Mouse (Mus musculus) heart, postnatal 25 days (tissue): ENCODE measurements around the gene Creb3l1. TPM values are rescaled to one million over a fixed set of nuclear protein-coding genes. Genes with fewer than 3 reads are reported as not detected.

ENCODE experiments used
- DNase-seq: peaks from one replicate; pipeline ENCODE4 v3.0.0; 2022; ENCODE audit warnings: low spot score
- intact Hi-C: fragments of 180-260 bp; cut with DNase I; formaldehyde crosslinking; loops from one replicate; pipeline ENCODE4 v1.15.1; 2025
- total RNA-seq, 2 experiments: library from RNA; stranded (reverse); gene quantifications; 2 replicates each; pipeline ENCODE4 v1.2.3; 2021

Gene Creb3l1
- total RNA-seq, 2 experiments from 2014 or later, result 4.5 to 6.8 TPM

- intact Hi-C loops, result no loop called here
- DNase-seq, result no peak
These were observed 19.0 kb upstream of the Creb3l1 start for GRCm38 (mm10) chr2:92043285-92043684.

GRCm38 (mm10) chr2:92041538-92041937, 17.2 kb upstream of the Creb3l1 start:
- DNase-seq, result no peak
- intact Hi-C loops, result no loop called here

- no peak for DNase-seq
- intact Hi-C loops, result no loop called here
These were observed 10.0 kb upstream of the Creb3l1 start for GRCm38 (mm10) chr2:92034273-92034672.

- intact Hi-C loops, result no loop called here
- no peak for DNase-seq
These were observed 6.3 kb upstream of the Creb3l1 start for GRCm38 (mm10) chr2:92030554-92030953.

DNA sequence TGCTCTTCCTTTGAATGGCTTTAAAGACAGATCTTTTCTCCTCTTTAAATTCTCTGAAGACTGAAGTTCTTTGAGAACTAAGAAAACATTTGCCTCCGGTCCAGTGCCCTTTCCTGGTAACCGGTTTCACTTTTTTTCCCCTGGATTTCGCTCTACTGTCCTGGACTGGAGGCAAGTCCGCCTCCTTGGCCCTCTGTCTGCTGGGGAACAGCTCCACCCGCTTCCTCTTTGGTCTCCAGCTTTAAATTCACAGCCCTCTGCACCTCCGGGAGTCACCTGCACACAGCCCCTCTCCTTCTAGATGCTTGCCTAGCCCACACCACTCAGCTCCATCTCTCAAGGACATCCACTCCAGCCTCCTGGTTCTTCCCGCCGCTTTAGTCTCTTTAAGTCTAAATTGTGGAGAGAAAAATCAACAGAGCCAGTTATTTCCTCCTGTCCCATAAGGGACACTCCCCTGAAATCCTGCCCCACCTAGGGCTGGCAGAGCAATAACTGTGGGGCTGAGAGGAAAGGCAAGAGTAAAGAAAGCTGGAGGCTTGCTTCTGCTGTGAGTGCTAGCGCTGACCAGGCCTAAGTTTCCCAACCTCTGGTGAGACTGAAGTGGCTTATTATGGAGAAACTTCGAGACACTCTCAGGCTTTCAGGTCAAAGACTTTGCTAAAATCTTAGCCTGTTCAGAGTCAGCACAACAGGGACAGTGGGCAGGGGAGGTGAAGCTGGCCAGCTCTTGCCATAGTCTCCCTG, 5.3 kb upstream of the Creb3l1 start:
- intact Hi-C loops, result no loop called here
- no peak for DNase-seq

DNA sequence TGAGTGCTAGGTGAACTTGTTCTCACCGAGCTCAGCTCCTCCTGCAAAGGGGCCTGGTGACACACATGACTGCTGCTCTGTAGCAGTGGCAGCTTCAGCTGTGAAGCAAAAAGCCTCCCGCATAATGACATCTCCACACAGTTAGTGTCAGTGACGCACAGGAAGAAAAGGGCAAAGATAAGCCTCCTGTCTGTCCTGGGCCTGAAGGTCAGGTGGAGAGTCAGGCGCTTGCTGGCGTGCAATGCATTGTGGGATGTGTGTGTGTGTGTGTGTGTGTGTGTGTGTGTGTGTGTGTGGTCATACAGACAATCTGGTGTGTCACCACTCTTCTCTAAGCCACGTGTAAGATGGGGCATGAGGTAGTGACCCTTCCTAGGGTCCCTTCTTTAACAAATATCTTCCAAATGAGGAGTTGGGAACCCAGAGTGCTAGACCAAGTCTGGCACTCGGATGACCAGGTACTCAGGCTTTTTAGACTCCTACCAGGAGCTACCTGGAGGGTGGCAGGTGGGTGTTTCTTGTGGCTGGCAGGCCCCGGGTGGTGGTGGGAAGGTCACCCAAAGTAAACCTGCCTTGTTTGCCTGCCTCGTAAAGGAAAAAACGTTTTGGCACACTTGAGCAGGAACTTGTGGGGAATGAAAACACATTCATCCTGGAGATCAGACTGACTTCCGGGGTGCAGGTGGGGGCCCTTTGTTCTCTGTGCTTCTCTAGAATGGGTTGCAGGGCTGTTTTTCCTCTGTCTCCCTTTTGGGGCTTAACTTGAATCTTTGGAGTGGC, 3.7 kb upstream of the Creb3l1 start:
- no peak for DNase-seq
- intact Hi-C loops, result no loop called here

DNA sequence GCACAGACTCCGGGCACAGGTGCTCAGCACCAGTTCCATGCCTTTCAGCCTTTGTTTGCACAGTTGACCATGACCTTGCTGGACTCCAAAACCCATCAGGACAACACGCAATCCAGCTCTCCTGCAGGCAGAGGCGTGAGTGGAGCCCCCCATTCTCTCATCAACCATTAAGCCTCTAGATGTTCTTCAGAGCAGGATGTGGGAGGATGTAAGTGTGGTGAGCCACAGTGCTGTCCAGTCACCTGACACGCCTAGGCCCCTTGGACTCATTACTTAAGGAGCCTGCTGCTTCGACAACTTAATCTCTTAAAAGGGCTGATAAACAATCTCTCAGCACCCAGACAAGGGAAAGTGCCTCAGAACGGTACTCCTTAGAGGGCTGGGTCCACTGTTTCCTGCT, 1.7 kb upstream of the Creb3l1 start:
- DNase-seq, result no peak
- intact Hi-C loops, result loop anchor here (2.0 kb wide), 1 partner anchor 17 kb away; no protein-coding TSS in a partner anchor

- no peak for DNase-seq
- intact Hi-C loops, result loop anchor here (2.0 kb wide), 1 partner anchor 16 kb away; no protein-coding TSS in a partner anchor
These were observed 900 bp upstream of the Creb3l1 start for GRCm38 (mm10) chr2:92025202-92025601.

DNA sequence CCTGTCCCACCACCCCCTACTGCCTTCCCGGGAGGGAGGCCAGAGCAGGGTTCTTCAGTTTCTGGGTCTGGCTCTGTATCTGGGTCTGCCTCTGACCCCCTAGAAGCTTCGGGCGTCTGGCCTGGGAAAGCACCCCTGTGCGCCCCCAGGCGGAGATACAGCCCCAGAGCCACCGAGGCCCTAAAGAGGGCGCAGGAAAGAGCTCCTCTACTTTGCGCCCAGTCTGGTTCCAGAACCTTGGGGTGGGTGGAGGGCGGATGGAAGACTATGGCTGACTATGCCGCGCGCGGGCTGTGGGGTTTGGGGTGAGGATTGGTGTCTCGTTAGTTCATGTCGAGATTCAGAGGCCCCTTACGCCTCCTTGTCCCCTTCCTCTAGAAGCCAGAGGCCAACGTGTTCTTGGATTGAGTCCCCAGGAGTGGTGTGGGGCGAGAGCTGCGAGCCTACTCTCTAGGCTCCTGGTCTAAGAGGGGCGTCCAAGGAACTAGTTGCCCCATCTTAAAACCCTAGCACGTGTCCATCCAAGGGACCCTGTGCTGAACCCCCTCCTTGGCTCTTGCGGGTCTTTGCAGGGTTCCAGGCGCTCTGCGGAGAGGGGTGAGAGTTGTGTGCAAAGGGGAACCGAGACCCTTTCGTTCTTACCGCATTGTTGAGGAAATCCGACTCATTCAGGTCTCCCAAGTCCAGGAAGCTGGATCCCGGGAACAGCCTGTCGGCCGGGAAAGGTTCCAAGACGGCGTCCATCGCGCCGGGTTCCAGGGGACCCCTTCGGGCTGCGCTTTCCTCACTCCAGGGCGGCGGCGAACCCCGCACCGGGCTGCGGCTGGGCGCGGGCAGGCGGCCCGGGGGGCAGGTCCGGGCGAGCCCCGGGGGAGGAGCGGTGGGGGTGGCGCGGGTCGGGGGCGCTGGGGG, 684 bp downstream of the Creb3l1 start:
- intact Hi-C loops, result loop anchor here (2.0 to 5.0 kb wide), 3 partner anchors 15 to 36 kb away; no protein-coding TSS in a partner anchor
- no peak for DNase-seq

DNA sequence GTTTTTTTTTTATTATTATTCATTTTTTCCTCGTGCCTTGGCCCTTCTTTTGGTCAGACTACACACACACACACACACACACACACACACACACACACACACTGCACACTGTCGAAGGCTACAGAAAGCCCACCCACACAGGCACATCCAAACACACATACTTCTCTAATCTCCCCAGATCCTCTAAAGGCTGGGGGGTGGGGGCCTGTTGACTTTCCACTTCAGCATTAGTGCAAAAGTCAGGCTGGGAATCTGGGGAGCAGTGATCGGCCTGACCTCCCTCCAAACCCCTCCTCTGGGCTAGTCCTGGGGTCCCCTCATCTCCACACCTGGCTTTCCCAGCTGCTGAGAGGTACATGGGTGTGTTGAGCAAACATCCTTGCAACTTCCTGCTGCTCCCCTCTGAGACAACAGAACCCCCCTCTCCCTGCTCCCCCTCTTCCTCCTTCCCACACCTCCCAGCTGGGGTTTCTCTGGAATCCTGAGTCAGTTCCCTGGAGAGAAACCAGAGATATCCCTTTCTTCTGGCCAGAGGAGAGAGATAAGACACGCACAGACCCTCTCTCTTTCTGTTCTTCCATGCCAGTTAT, 3.5 kb downstream of the Creb3l1 start:
- intact Hi-C loops, result loop anchor here (5.0 kb wide), 1 partner anchor 33 kb away; no protein-coding TSS in a partner anchor
- no peak for DNase-seq

DNA sequence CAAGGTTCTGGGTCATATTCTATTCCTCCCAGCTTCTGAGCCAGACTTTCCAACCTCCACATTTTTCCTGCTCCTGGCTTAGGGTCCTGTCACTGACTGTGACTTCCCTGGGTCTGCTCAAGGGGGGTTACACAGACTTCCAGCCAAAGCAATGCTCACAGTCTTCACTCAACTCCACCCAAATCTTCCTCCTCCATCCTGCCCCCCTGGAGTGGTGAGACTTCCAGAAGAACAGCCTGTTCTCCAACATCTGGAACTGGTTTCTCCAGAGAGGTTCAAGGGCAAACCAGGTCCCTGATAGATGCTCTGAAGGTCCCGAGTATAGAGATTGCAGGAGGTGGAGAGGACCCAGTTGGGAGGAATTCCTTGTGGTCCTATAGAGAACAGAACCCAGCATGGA, 6.9 kb downstream of the Creb3l1 start:
- intact Hi-C loops, result no loop called here
- no peak for DNase-seq

- intact Hi-C loops, result no loop called here
- DNase-seq, result peak; percentile 71
These were observed 7.3 kb downstream of the Creb3l1 start for GRCm38 (mm10) chr2:92016981-92017380.

DNA sequence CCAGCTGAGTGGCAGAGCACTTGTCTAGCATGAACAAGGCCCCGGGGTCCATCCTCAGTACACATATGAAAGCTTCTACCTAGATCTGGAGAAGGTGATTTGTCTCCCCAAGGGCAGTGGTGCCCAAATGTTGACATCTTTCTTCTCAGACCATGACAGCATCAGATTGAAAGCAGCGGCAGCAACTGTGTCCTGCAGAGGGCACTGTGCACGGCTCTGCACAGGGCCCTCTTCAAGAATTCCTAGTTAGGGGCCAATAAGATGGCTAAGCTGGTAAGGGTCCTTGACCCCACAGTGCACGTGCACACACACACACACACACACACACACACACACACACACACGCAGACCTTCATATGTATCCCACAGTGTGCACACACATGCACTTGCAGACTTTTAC, 9.4 kb downstream of the Creb3l1 start:
- intact Hi-C loops, result no loop called here
- DNase-seq, result no peak

GRCm38 (mm10) chr2:92014248-92014647, 10.1 kb downstream of the Creb3l1 start:
- no peak for DNase-seq
- intact Hi-C loops, result no loop called here

DNA sequence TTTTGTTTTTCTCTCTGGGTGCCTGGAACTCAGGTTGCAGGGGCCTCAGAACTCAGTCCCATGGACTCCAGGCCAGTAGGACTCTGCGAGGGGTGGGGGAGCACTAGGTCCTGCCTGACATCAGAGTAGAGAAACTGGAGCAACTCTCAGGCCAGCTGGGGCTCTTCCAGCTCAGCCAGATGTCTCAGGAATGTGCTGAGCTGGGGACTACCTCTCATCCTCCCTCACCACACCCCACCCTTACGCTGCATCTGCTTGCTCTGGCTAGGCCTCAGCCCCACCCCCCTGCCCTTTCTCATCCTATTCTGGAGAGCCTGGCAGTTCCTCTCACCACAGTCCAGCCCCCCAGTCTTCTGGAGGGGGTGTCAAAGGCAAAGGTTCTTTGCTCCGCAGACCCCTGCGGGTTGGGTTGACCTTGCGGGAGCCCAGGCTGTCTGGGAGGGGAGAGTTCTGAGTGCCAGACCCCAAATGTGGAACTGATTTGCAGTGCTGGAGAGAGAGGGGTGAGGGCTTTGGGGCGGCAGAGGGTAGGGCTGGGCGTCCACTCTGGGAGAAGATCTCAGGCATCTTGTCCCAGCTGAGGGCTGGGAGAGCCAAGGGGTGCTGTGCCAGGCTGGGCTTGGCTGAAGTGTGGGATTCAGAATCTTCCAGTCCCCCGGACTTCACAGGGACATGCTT, 11.4 kb downstream of the Creb3l1 start:
- peak; percentile 63 for DNase-seq
- intact Hi-C loops, result no loop called here

- DNase-seq, result no peak
- intact Hi-C loops, result no loop called here
These were observed 12.6 kb downstream of the Creb3l1 start for GRCm38 (mm10) chr2:92011424-92012353.

DNA sequence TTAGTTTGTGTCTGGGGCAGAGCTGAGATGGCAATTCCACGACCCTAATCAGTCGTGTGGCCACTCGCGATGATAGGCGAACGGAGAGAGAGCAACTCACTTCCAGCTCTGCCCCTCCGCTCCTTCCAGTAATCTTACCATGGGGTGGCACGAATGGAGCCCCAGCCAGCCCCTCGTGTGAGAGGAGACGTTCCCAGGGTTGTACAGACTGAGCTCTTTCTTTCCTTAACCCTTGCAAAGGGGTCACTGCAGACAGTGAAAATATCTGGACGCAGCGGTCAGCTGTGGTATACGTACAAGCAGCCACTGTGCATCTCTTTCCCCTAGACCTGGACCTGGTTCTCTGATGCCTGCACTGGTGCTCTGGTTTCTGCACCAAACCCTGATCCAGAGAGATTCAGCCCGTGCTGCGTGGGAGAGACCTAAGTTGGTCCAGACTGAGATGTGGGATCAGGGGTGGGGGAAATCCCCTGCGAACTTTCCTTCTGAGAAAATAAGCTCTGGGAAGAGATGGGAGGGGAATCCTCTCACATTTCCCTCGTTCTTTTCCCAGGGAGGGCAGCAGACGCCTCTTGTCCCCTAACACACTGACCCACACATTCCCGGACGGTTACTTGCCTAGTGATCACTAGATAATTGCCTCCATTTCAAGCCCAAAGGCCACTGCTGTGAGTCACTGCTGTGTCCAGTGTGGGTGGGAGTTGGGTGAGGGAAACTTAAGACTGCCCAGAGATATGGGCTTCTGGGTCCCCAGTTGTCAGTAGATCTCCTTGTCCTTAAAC, 15.5 kb downstream of the Creb3l1 start:
- no peak for DNase-seq
- intact Hi-C loops, result loop anchor here (2.0 to 5.0 kb wide), 2 partner anchors 16 to 173 kb away; partner anchors contain the start of gene Creb3l1
